Mouse (Mus musculus): ENCODE results near the gene Fzr1.

DNA sequence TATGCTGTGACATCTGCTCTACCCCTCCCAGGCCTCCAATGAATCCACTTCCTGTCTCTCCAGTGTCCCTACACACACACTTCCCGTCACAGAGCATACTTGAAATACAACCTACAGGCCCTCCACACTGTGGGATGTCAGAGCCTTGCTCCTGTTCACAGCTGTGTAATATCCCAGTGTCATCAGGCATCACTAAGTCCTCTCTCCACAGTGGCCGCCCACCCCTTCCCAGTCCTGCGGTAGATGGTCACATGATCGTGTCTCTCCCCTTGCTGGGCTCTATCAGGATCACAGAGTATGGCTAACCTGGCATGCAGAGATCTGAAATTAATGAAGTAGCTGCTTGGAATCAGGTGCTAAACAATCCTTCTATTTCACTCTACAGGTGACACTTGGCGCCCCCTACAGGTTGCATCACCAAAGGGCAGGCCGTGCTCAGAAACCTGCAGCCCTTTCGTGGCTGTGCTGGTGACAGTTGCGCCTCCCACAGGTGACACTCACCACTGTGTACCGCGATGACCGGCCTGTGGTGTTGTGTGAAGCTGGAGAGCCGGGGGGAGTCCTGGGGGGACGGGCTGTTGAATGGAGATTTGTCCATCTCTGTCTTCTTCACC, 27.4 kb upstream of the Fzr1 start:
- TF ChIP-seq CTCF (conservative IDR thresholded peaks at IDR 0.05; ENCODE audit: low read length) (peak; percentile 92), POU5F1 (IDR thresholded peaks at IDR 0.05; ENCODE audit: borderline replicate concordance, low read length) (no peak), NANOG (IDR thresholded peaks at IDR 0.05; ENCODE audit: borderline replicate concordance, low read length) (no peak)
